Mouse (Mus musculus) activated CD4-positive, CD25-positive, alpha-beta regulatory T cell, adult 4 months (primary cell): Measurements from ENCODE around the gene Lhx1. TPM values are rescaled to one million over a fixed set of nuclear protein-coding genes. Genes with fewer than 3 reads are reported as not detected.

Source experiments
- ATAC-seq: one replicate; pipeline ENCODE4 v1.8.0; 2017
- polyA plus RNA-seq, 2 experiments: library from polyadenylated mRNA; unstranded; fragments of 100-300 nt; shearing (Covaris generic); gene quantifications; one replicate each; pipeline ENCODE4 v1.2.1; 2017

The Lhx1 gene
- polyA plus RNA-seq, 2 experiments from 2014 or later, result not detected

DNA sequence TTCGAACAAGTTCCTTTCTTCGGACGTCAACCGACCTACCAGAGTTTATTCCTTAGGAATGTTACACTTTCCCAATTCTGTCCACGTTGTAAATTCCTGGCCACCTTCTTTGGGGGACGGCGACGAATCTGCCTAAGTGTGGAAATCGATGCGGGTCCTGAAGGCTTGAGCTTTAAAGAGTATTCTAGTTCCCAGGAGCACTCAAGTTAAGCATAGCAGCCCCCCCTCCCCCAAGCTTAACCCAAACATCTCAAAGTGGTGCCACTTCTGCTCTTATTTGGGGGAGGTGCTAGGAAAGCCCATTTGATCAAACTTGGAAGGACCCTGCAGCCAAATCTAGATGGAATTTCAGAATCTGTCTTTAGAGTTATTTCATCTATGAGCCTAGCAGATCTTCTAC, 1.1 kb upstream of the Lhx1 start:
- ATAC-seq, result no peak

- no peak for ATAC-seq
Measured at GRCm38 (mm10) chr11:84524511-84525270, 644 bp downstream of the Lhx1 start.

- ATAC-seq, result no peak
Measured at GRCm38 (mm10) chr11:84523841-84524510, 1.4 kb downstream of the Lhx1 start.

- no peak for ATAC-seq
Measured at GRCm38 (mm10) chr11:84523321-84523831, 2.0 kb downstream of the Lhx1 start.

- no peak for ATAC-seq
Measured at GRCm38 (mm10) chr11:84522577-84523320, 2.6 kb downstream of the Lhx1 start.

GRCm38 (mm10) chr11:84521751-84522299, 3.5 kb downstream of the Lhx1 start:
- no peak for ATAC-seq

- no peak for ATAC-seq
Measured at GRCm38 (mm10) chr11:84521071-84521390, 4.3 kb downstream of the Lhx1 start.

GRCm38 (mm10) chr11:84520269-84521070, 4.9 kb downstream of the Lhx1 start:
- ATAC-seq, result no peak

- no peak for ATAC-seq
Measured at GRCm38 (mm10) chr11:84519576-84520268, 5.6 kb downstream of the Lhx1 start.

GRCm38 (mm10) chr11:84519036-84519435, 6.3 kb downstream of the Lhx1 start:
- ATAC-seq, result no peak

- no peak for ATAC-seq
Measured at GRCm38 (mm10) chr11:84518261-84518660, 7.1 kb downstream of the Lhx1 start.

DNA sequence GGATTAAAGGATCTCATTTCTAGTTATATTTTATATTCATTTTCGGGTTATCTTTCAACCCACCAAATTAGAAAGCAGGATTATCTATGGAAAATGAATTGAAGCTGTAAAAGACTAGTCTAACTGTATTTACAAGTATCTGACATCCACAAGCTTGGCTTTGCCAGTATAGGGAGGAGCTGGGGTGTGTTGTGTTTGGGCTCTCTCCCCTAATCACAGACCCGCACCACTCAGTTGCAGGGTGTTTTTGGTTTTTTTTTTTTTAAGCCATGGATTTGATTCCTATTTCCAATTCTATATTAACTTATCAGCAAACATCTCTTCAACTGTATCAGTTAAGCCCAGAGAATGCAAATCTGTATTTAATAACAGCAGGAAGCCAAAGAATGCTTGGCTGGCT, 7.9 kb downstream of the Lhx1 start:
- ATAC-seq, result no peak

DNA sequence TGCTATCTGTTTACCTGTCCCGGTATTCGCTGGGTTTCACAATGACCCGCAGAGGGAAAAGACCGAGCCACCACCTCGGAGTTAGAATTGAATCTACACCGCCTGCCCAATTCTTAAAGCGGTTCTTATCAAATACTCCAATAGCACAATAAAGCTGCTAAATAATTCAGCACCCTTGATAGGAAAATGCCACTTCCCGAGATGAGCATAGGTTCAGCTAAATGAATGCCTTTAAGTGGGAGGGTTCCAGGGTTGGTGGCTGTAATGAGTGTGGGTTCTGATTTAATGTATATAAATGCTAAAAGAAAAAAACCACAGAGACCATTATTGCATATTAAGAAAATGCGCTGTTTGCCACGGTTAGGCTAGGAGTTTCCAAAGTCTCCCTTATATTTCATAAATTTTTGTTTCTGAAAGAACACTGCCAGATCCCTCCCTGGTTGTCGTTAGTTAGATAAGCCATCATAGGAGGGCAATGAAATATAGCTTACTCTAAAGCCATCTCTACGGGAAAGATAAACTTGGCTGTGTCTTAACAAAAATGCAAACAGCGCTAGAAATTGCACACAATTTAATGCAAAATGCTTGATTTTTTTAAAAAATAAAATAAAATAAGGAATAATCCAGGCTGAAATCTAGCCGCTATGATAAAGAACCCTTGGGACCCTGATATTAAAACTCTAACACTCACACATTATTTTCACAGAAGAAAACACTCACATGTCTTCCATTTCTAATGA, 8.7 kb downstream of the Lhx1 start:
- no peak for ATAC-seq

- ATAC-seq, result peak; percentile 97
Measured at GRCm38 (mm10) chr11:84513171-84514116, 11.9 kb downstream of the Lhx1 start, which contains the start of gene Aatf. TSS of gene Aatf (minus strand) at chr11:84513522.

DNA sequence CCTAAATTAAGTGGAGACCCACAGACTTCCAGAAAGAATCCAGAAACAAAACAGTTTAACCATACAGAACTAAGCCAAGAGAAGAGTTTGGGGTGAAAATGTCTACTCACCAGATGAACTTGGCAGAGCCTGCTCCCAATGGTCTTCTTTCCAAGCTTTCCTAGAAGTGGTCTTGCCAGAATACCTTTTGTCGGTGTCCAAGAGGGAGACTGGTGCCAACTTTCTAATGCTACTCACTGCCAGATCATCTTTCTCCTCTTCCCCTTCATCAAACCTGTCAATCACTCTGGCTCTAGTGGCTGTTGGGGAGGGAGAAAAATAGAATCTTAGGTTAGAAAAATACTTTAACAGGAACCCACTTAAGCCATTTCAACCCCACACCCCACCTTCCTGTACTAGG, 13.3 kb downstream of the Lhx1 start:
- no peak for ATAC-seq

DNA sequence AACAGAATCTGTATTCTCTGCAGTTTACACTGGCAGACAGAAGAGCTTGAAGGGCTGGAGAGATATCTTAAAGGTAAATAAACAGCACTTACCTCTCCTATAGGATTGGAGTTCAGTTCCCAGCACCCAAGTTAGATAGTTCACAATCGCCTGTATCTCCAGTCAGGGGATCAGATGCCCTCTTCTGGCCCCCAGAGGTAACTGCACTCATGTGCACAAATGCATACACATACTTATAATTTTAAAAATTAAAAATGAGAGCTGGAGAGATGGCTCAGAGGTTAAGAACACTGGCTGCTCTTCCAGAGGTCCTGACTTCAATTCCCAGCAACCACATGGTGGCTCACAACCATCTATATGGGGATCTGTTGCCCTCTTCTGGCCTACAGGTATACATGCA, 21.0 kb downstream of the Lhx1 start:
- no peak for ATAC-seq

- no peak for ATAC-seq
Measured at GRCm38 (mm10) chr11:84497944-84498343, 27.4 kb downstream of the Lhx1 start.

GRCm38 (mm10) chr11:84496901-84497300, 28.4 kb downstream of the Lhx1 start:
- no peak for ATAC-seq

DNA sequence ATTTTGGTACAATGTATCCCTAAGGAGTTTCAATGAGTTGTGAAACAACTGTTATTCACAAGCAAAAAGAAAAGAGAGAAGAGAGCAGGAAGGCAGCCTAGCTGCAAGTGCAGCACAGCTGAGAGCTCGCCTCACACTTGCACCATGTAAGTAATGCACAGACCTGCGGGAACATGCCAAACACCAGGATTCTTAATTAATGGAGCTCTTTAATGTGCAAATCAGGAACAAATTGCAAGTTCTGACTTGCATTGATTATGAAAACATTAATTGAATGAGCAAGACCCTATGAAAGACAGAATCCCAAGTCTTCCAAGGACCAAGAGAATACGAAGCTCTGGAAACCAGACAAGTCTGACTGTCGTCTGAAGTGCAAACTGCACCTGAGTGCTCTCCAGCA, 29.6 kb downstream of the Lhx1 start:
- ATAC-seq, result no peak

DNA sequence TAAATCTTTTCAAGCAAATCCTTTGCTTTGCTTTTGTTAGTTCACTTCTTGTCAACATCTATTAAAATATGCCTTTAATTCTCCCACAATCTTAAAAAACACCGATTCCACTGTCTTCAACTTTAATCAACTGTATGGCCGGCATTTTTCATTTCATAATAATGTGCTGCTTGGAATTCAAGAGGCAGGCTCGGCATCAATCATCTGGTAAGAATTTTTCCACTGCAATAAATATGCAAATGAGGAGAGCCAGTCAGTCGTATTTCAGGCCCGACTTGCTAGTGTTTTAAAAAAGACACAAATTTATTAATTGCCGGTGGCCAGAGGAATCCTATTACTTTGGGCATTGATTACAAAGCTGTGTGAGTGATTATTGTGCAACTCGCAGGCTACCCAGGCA, 43.7 kb downstream of the Lhx1 start:
- no peak for ATAC-seq
